In the genomic region with DNA sequence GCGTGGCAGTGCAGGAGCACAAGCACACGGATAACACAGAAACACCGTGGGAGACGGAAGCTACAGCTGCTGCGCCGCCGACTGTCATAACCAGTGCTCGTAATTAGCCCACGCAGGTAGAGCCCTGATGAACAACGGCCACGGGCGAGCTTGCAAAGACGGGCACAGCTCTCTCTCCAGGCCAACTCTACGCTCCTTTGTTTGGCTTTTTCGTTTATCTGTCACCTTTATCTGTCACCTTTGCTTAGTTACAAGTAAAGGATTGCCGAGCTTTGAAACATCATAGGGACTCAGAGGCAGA, we compare ENCODE assay signal across 8 mouse cellular contexts.
DNase-seq lines count a peak whose midpoint lies in the region; ATAC-seq and TF ChIP-seq lines count a peak whose summit lies in the region.

No protein-coding gene starts in this region.

- H3K9ac ChIP-seq in CH12.LX (ENCODE audit: insufficient read depth, low read depth): 0 out of 2 replicates have a peak overlapping the region, but pooled peaks have one; percentile 4
- no peak overlapping the region for H3K9ac ChIP-seq in liver, postnatal 0 days (replicated peaks)

- H3K27me3 ChIP-seq in CH12.LX (replicated peaks): no peaks in the 10 kb centered on the region
- H3K27me3 ChIP-seq in hindbrain, embryonic 10.5 days (ENCODE audit: insufficient read depth, poor library complexity, severe bottlenecking): no peaks in the 10 kb centered on the region
- no peaks in the 10 kb centered on the region for H3K27me3 ChIP-seq in liver, postnatal 0 days (ENCODE audit: insufficient read depth, low read length)

- no peak for TF ChIP-seq RAD21 in CH12.LX (IDR thresholded peaks at IDR 0.05; ENCODE audit: low read depth, low read length)

- no peaks in the 10 kb centered on the region for H3K9me3 ChIP-seq in CH12.LX (replicated peaks; ENCODE audit: low read length)
- H3K9me3 ChIP-seq in hindbrain, embryonic 10.5 days: no peaks in the 10 kb centered on the region
- H3K9me3 ChIP-seq in liver, postnatal 0 days (ENCODE audit: low read length): no peaks in the 10 kb centered on the region

- peak; percentile 13; the same call in 1 of the 2 replicates for ATAC-seq in liver, postnatal 0 days

- intact Hi-C loops in gastrocnemius, adult 2 months (cut with DNase I): no loop called here

- 71% methylated on average over 16 of the region's 16 CpGs for WGBS in hindbrain, embryonic 10.5 days
- WGBS in liver, postnatal 0 days (ENCODE audit: insufficient replicate concordance): 48% methylated on average over 16 of the region's 16 CpGs

- TF ChIP-seq CTCF in gastrocnemius, adult 2 months (IDR thresholded peaks at IDR 0.05): no peak
- no peak for TF ChIP-seq CTCF in CH12.LX (conservative IDR thresholded peaks at IDR 0.05 in 1 of 2, IDR thresholded peaks at IDR 0.05 in 1 of 2; ENCODE audit: low read depth in 2 of 2, low read length in 2 of 2)
- TF ChIP-seq CTCF in liver, postnatal 0 days (IDR thresholded peaks at IDR 0.05; ENCODE audit: low read depth): no peak

- dilution Hi-C loops in CH12.LX (cut with MboI; ENCODE audit: extremely low pct_ligation_motif_present, extremely low pct_unique_long_range_greater_than_20kb, low sequenced_read_pairs): no loop called here

- H3K4me1 ChIP-seq in CH12.LX (ENCODE audit: control insufficient read depth in 1 of 2, insufficient read depth in 2 of 2): peaks cover 4 to 22% of the 10 kb centered on the region in 2 experiments
- H3K4me1 ChIP-seq in hindbrain, embryonic 10.5 days (replicated peaks): peaks cover 15% of the 10 kb centered on the region
- no peaks in the 10 kb centered on the region for H3K4me1 ChIP-seq in liver, postnatal 0 days (ENCODE audit: insufficient read depth)

- H3K36me3 ChIP-seq in CH12.LX (replicated peaks in 1 of 2; ENCODE audit: control insufficient read depth in 1 of 2, insufficient read depth in 1 of 2, low read length in 1 of 2): no peaks in the 10 kb centered on the region
- no peaks in the 10 kb centered on the region for H3K36me3 ChIP-seq in hindbrain, embryonic 10.5 days
- H3K36me3 ChIP-seq in liver, postnatal 0 days (replicated peaks; ENCODE audit: insufficient read depth, low read length): no peaks in the 10 kb centered on the region

- TF ChIP-seq POLR2A in CH12.LX (IDR thresholded peaks at IDR 0.05; ENCODE audit: low read depth, low read length): no peak

- in situ Hi-C loops in CH12.LX (cut with MboI; ENCODE audit: low pct_ligation_motif_present, low pct_unique_long_range_greater_than_20kb, low sequenced_read_pairs): no loop called here

- peak overlapping the region; percentile 48 for H3K4me3 ChIP-seq in gastrocnemius, adult 2 months
- H3K4me3 ChIP-seq in CH12.LX (replicated peaks in 1 of 3; ENCODE audit: low read depth in 2 of 3, low read length in 2 of 3, poor library complexity in 1 of 3): peak overlapping the region in 1 of 3 experiments; percentile 17
- H3K4me3 ChIP-seq in hindbrain, embryonic 10.5 days: peak overlapping the region; percentile 41
- no peak overlapping the region; the same call in 1 of the 2 replicates for H3K4me3 ChIP-seq in liver, postnatal 0 days (ENCODE audit: low read depth, low read length)

- no peak for DNase-seq in gastrocnemius, adult 2 months
- no peak for DNase-seq in gastrocnemius, adult 8-10 months (ENCODE audit: low spot score in 2 of 2)
- no peak for DNase-seq in CH12.LX (ENCODE audit: extremely low read depth)
- no peak for DNase-seq in hindbrain, embryonic 10.5 days (ENCODE audit: low spot score)
- DNase-seq in liver, postnatal 0 days: no peak
- DNase-seq in ovary, postnatal 36 days (ENCODE audit: low spot score): no peak
- DNase-seq in urinary bladder, postnatal 10 days (ENCODE audit: low spot score): no peak
- no peak for DNase-seq in urinary bladder, adult 18-20 months (ENCODE audit: low spot score in 2 of 2)

- TF ChIP-seq EP300 in CH12.LX (IDR thresholded peaks at IDR 0.05; ENCODE audit: low read length): no peak
- no peak for TF ChIP-seq EP300 in liver, postnatal 0 days (IDR thresholded peaks at IDR 0.05; ENCODE audit: low read depth)

- H3K79me2 ChIP-seq in CH12.LX (replicated peaks; ENCODE audit: control insufficient read depth, extremely low read depth, insufficient read depth, poor library complexity, severe bottlenecking): no peaks in the 10 kb centered on the region

- H3K27ac ChIP-seq in gastrocnemius, adult 2 months: no peak overlapping the region
- H3K27ac ChIP-seq in CH12.LX (ENCODE audit: insufficient read depth, low read depth): no peak overlapping the region
- peak overlapping the region; percentile 85 for H3K27ac ChIP-seq in hindbrain, embryonic 10.5 days
- no peak overlapping the region for H3K27ac ChIP-seq in liver, postnatal 0 days (ENCODE audit: low read depth)

- H3K4me2 ChIP-seq in CH12.LX (ENCODE audit: insufficient read depth, low read depth, poor library complexity, severe bottlenecking): peak overlapping the region; percentile 64
- peak overlapping the region; percentile 60 for H3K4me2 ChIP-seq in liver, postnatal 0 days (ENCODE audit: low read depth, low read length)

TF ChIP-seq in CH12.LX, 34 proteins besides CTCF, POLR2A, EP300 and RAD21:
- TF ChIP-seq GABPA (IDR thresholded peaks at IDR 0.05; ENCODE audit: insufficient replicate concordance, low read depth, low read length) (no peak), UBTF (IDR thresholded peaks at IDR 0.05; ENCODE audit: low read depth, low read length) (no peak), HCFC1 (IDR thresholded peaks at IDR 0.05; ENCODE audit: low read depth, low read length) (no peak), RCOR1 (conservative IDR thresholded peaks at IDR 0.05; ENCODE audit: low read depth, low read length) (no peak), TBP (conservative IDR thresholded peaks at IDR 0.05; ENCODE audit: low read depth, low read length) (no peak), SIN3A (IDR thresholded peaks at IDR 0.05; ENCODE audit: low read length) (no peak), MEF2A (IDR thresholded peaks at IDR 0.05; ENCODE audit: borderline replicate concordance, low read depth, low read length) (no peak), MXI1 (IDR thresholded peaks at IDR 0.05; ENCODE audit: low read depth, low read length) (no peak), NRF1 (IDR thresholded peaks at IDR 0.05; ENCODE audit: low read depth, low read length) (no peak), JUN (IDR thresholded peaks at IDR 0.05; ENCODE audit: insufficient read depth, low read depth, low read length) (no peak), USF1 (IDR thresholded peaks at IDR 0.05; ENCODE audit: low read depth, low read length) (no peak), POLR2AphosphoS2 (IDR thresholded peaks at IDR 0.05; ENCODE audit: low read depth, low read length) (no peak)
TF ChIP-seq in CH12.LX: peak in this region for 0.
